ENCODE assay signal across 8 mouse cellular contexts in the genomic region with DNA sequence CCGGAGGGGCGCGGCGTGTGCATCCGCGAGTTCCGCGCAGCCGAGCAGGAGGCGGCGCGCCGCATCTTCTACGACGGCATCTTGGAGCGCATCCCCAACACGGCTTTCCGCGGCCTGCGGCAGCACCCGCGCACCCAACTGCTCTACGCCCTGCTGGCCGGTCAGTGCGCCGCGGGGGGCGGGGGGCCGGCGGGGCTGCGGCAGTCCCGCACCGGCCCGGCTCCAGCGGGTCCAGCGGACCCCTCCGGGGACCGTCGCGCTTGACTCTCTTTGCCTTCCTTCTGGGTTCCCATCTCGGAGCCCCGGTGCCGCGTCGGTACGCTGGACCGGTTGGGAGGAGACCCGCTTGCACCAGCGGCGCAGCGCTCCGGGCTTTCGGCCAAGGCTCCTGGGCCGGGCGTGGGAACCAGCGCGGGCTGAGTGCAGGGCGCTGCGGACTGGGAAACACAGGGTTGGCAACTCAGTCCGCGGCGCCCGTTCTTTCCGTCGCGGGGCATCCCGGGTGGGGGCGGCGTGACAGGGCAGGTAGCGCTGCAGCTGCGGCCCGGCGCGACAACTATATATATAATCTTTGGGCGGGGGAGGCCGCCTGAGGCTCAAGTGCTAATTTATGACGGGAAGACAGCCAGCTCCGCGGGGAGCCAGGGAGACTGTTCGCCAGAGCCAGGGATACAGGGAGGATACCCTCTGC. TPM values are rescaled to one million over a fixed set of nuclear protein-coding genes. Genes with fewer than 3 reads are reported as not detected.
DNase-seq lines count a peak whose midpoint lies in the region; ATAC-seq and TF ChIP-seq lines count a peak whose summit lies in the region.

No protein-coding gene starts in this region.

- intact Hi-C loops in left cerebral cortex, postnatal 25 days (cut with DNase I), result loop anchor here (2.0 to 5.0 kb wide), 2 partner anchors 190 to 280 kb away; partner anchors contain the start of gene Mxd4

- H3K9ac ChIP-seq in intestine, embryonic 16.5 days (ENCODE audit: low read depth, low read length), result peak overlapping the region; percentile 56
- H3K9ac ChIP-seq in midbrain, embryonic 11.5 days (ENCODE audit: low read length), result peak overlapping the region; percentile 77
- H3K9ac ChIP-seq in stomach, postnatal 0 days (ENCODE audit: low read length), result no peak overlapping the region

- peak overlapping the region; percentile 62 for H3K4me3 ChIP-seq in intestine, embryonic 16.5 days (ENCODE audit: low read length)
- peak overlapping the region; percentile 80 for H3K4me3 ChIP-seq in midbrain, embryonic 11.5 days (ENCODE audit: low read depth, low read length)
- H3K4me3 ChIP-seq in stomach, postnatal 0 days (ENCODE audit: low read depth, low read length), result peak overlapping the region; percentile 54

- no peaks in the 10 kb centered on the region for H3K36me3 ChIP-seq in intestine, embryonic 16.5 days (ENCODE audit: control insufficient read depth, insufficient read depth, low read length)
- no peaks in the 10 kb centered on the region for H3K36me3 ChIP-seq in midbrain, embryonic 11.5 days (ENCODE audit: control insufficient read depth, insufficient read depth, low read length)
- no peaks in the 10 kb centered on the region for H3K36me3 ChIP-seq in stomach, postnatal 0 days (ENCODE audit: control insufficient read depth, insufficient read depth, low read length)

- ATAC-seq in cerebellum, adult (ENCODE audit: insufficient number of reproducible peaks, low FRiP score, low TSS enrichment), result no peak
- ATAC-seq in intestine, embryonic 16.5 days, result peak; percentile 29
- ATAC-seq in midbrain, embryonic 11.5 days (ENCODE audit: low FRiP score), result peak; percentile 28
- no peak for ATAC-seq in stomach, postnatal 0 days (ENCODE audit: low FRiP score, low TSS enrichment)

- no peaks in the 10 kb centered on the region for H3K9me3 ChIP-seq in intestine, embryonic 16.5 days (ENCODE audit: control insufficient read depth, low read length)
- H3K9me3 ChIP-seq in midbrain, embryonic 11.5 days (ENCODE audit: control insufficient read depth, low read length), result no peaks in the 10 kb centered on the region
- H3K9me3 ChIP-seq in stomach, postnatal 0 days (ENCODE audit: control insufficient read depth, low read length), result no peaks in the 10 kb centered on the region

- H3K4me2 ChIP-seq in intestine, embryonic 16.5 days (ENCODE audit: low read depth, low read length), result peak overlapping the region; percentile 95
- peak overlapping the region; percentile 96 for H3K4me2 ChIP-seq in midbrain, embryonic 11.5 days
- peak overlapping the region; percentile 89 for H3K4me2 ChIP-seq in stomach, postnatal 0 days (replicated peaks; ENCODE audit: low read depth)

- TF ChIP-seq EP300 in stomach, postnatal 0 days (optimal IDR thresholded peaks at IDR 0.05), result no peak

- TF ChIP-seq CTCF in stomach, postnatal 0 days (IDR thresholded peaks at IDR 0.05; ENCODE audit: low read depth), result no peak

- peak; percentile 73 for DNase-seq in cerebellum, adult 11 months
- DNase-seq in cerebellum, adult 9-11 months, result peak; percentile 81
- peak; percentile 64 to 66 for DNase-seq in frontal cortex, postnatal 25 days (ENCODE audit: low spot score in 2 of 2)
- peak; percentile 77 to 92 for DNase-seq in left cerebral cortex, postnatal 25 days (ENCODE audit: low spot score in 2 of 2)
- peak; percentile 91 for DNase-seq in midbrain, embryonic 11.5 days (ENCODE audit: low spot score, missing footprints)
- DNase-seq in stomach, postnatal 0 days (ENCODE audit: low spot score), result peak; percentile 52

- H3K27ac ChIP-seq in intestine, embryonic 16.5 days (ENCODE audit: low read length), result no peak overlapping the region
- H3K27ac ChIP-seq in midbrain, embryonic 11.5 days (ENCODE audit: low read depth, low read length), result peak overlapping the region; percentile 90
- H3K27ac ChIP-seq in stomach, postnatal 0 days (replicated peaks), result no peak overlapping the region

- peaks cover 39% of the 10 kb centered on the region for H3K27me3 ChIP-seq in intestine, embryonic 16.5 days (replicated peaks; ENCODE audit: control insufficient read depth, insufficient read depth, low read length)
- peaks cover 8% of the 10 kb centered on the region; the same call in 1 of the 2 replicates for H3K27me3 ChIP-seq in midbrain, embryonic 11.5 days (ENCODE audit: control insufficient read depth, insufficient read depth, low read length)
- H3K27me3 ChIP-seq in stomach, postnatal 0 days (ENCODE audit: control insufficient read depth, insufficient read depth, low read length), result peaks cover 16% of the 10 kb centered on the region

- H3K4me1 ChIP-seq in intestine, embryonic 16.5 days (ENCODE audit: control insufficient read depth, insufficient read depth, low read length), result peaks cover 10% of the 10 kb centered on the region; the same call in 1 of the 2 replicates
- peaks cover 20% of the 10 kb centered on the region for H3K4me1 ChIP-seq in midbrain, embryonic 11.5 days (ENCODE audit: control insufficient read depth, insufficient read depth, low read length)
- no peaks in the 10 kb centered on the region; the same call in 1 of the 2 replicates for H3K4me1 ChIP-seq in stomach, postnatal 0 days (replicated peaks; ENCODE audit: control insufficient read depth, insufficient read depth)

- under 1% methylated on average over 73 of the region's 80 CpGs for WGBS in intestine, embryonic 16.5 days
- 1% methylated on average over 80 of the region's 80 CpGs for WGBS in midbrain, embryonic 11.5 days
- under 1% methylated on average over 72 of the region's 80 CpGs for WGBS in stomach, postnatal 0 days

RNA-seq across cellular contexts. Expression of gene Nat8l, which starts 1.4 kb away (rescaled TPM):
- 0.17 and 0.22 TPM in 2 replicates for polyA plus RNA-seq in intestine, embryonic 16.5 days (2015; fragmentation: Nextera tagmentation; extraction: Ambion mirVana)
- 100 to 1,000 TPM; 180 to 191 TPM for total RNA-seq in left cerebral cortex, postnatal 25 days (2021)
- 1.0 and 1.6 TPM in 2 replicates for polyA plus RNA-seq in midbrain, embryonic 11.5 days (2014; fragmentation: Nextera tagmentation; extraction: Ambion mirVana)
- 0.13 and 0.15 TPM in 2 replicates for polyA plus RNA-seq in stomach, postnatal 0 days (2015; fragmentation: Nextera tagmentation; extraction: Ambion mirVana)

RNA-seq across cellular contexts. Expression of gene Gm1673, which starts 14.0 kb away (rescaled TPM):
- 44.5 and 54.0 TPM in 2 replicates for polyA plus RNA-seq in intestine, embryonic 16.5 days (2015; fragmentation: Nextera tagmentation; extraction: Ambion mirVana)
- total RNA-seq in left cerebral cortex, postnatal 25 days (2021), result 10 to 100 TPM; 83.0 to 93.1 TPM
- polyA plus RNA-seq in midbrain, embryonic 11.5 days (2014; fragmentation: Nextera tagmentation; extraction: Ambion mirVana), result 231 and 252 TPM in 2 replicates
- 27.7 and 28.5 TPM in 2 replicates for polyA plus RNA-seq in stomach, postnatal 0 days (2015; fragmentation: Nextera tagmentation; extraction: Ambion mirVana)

Comparison
In these comparisons a context has a peak if more than half of its experiments do, and no peak if none do; other contexts are left out.
1. ATAC-seq: peak in intestine, embryonic 16.5 days (single experiment) and midbrain, embryonic 11.5 days (single experiment); none in cerebellum, adult (single experiment) and stomach, postnatal 0 days (single experiment).
2. Peak in every context shown above with its lines, with median percentiles within 50 percentile points of each other: DNase-seq, H3K4me2 ChIP-seq and H3K4me3 ChIP-seq.